Mouse (Mus musculus) urinary bladder, postnatal 10 days (tissue): ENCODE results near the gene Sdr42e1.

Source experiments
- DNase-seq: peaks from one replicate; pipeline ENCODE4 v3.0.0; 2022; ENCODE audit warnings: low spot score

Sdr42e1 gene

DNA sequence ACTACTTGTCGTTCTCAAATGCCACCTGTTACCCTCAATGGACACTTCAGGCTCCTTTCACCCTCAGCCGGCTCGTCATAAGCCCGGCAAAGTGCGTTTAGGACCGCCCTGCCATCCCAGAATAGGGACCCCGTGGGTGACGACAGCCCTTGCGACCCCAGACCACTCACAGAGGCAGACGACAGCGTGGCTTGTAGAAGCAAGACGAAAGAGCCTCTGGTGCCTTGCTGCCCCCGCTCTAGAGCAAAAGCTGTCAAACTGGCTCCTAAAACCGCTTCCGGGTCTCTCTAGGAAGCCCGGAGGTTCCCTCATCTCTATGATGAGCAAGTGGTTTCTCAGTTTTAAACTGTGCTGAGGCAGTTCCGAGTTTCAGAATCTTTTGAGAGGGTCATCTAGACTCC, at the start of gene Sdr42e1:
TSS of gene Sdr42e1 (minus strand) at position 260 of the 401 bp plus-strand sequence.
- no peak for DNase-seq

DNA sequence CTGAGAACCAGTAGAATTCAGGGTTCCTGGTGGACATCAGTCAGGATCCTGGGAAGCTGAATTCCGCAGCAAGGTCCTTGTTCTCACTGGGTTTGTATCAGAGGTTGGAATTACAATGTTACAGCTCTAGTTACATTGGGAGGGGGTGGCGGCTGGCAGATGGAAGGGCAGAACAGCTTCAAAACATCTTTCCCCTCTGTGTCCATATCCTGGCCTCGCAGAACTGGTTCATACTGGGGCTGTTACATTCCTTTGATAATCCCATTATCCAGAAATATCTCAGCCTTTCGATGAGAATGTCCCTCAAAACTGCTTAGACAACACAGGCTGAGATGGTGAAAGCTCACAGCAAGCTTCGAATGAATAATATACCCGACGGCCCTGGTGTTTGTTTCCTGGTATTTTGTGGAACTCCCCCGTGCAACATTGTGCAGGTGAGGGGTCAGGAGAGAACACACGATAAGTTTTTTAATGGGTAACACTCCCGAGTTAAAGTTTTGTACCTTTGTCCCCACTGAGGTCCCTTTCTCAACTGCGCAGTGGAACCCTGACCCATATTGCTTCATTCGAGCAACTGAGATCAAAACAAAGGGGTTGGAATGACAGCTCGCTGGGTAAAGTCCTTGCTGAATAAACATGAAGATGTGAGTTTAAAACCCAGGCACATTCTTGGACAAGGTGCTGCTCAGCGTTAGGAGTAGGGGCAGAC, 44.8 kb upstream of the Sdr42e1 start:
- DNase-seq = no peak

DNA sequence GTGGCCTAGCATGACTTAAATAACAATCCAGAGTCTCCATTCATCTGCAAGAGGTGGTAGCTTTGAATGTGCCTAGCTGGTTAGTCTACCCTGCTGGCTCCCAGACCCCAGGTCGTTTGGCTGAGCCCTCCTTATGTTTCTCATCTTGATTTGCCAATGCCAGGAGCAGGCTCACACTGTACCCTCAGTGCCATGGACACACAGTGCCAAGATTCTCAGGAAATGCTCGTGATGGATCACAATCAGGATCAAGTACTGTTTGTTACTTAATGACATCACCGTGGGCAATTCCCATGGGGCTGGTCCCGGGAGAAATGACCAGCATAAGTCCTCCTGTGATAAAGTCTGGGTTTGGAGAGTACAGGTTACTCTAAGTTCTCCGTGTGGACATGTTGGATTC, 42.4 kb upstream of the Sdr42e1 start:
- no peak for DNase-seq

GRCm38 (mm10) chr8:117714604-117715003, 41.1 kb upstream of the Sdr42e1 start:
- DNase-seq = no peak

DNA sequence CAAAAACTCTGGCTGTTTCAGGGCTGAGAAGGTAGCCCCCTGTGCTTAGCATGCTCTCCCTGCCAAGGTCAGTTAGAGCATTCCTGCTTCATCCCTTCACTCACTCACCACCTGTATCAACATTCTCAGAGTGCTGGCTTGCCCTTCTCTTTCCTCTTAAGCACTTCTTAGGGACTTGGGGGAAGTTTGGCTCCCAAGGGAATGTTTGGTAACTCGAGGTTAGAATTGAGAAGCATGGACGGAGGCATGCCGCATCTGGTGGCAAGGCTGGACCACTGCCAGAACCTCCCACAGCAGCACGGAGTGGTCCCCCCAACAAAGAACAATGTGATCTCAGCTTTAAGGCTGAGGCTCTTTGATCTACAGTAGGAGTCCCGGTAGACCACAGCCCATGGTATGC, 38.7 kb upstream of the Sdr42e1 start:
- DNase-seq = no peak

DNA sequence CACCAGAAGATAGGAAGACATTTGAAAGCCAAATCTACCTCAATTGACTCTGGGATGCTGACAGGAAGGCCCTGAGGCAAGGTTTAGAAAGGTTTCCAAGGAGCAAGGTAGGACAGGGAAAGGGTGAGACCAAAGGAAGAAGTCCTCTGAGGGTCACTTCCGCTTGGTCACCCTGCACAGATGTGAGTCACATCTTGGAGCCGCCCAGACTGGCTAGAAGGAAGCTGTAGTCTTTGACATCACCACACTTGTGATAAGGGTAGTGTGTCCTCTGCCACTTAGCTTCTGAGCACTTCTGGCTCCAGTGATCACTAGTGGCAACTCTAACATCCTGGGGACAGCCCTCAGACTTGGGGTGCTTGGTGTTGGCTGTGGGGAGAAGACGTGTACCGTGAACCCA, 32.7 kb upstream of the Sdr42e1 start:
- DNase-seq = no peak

DNA sequence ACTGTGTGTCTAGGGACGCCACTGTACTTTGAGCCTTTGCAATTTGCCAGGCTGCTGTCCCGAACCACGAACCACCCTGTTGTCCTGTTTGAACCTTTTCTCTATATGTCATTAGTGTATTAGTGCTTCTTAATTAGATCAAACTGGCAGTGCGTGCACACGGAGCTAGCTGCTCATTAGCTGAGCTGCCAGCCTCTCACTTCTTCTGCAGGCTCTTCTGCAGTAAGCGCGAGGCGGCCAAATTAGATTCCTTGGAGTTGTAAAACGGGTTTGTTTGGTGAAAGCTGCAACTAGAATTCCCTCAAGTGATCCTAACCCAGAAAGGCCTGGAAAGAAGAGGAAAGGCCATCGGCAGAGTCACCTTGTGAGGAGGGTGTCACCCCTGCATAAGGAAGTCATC, 29.2 kb upstream of the Sdr42e1 start:
- DNase-seq = no peak

DNA sequence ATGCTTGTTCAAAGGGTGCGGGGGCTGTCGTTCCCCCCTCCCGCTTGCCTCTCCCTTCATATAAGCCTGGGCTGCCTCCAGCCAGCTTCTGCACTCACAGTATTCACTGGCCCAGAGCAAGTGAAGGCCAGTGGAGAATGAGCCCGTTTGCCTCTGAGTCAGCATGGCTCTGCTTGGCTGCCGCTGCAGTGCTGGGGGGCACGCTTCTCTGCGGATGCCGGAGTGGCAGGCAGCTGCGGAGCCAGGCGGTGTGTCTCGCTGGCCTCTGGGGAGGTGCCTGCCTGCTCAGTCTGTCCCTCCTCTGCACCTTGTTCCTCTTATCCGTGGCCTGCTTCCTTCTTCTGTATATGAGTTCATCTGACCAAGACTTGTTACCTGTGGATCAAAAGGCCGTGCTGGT, 28.4 kb upstream of the Sdr42e1 start, which contains the start of gene Hsd17b2:
TSS of gene Hsd17b2 (plus strand) at position 46 of the 400 bp plus-strand sequence.
- DNase-seq = no peak

DNA sequence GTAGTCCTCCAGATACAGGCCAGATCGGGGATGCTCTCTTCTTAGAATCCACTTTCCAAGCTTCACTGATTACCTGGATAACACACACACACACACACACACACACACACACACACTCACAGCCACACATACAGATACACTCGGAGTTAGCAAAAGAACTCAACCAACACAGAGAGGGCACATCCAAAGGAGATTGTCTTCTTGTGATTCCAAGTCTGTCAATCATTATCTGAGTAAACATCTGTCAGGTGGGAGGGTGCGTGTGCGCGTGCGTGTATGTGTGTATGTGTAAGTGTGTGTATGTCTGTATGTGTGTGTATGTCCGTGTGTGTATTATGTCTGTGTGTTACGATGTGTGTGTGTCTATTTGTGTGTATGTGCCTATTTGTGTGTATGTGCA, 27.8 kb upstream of the Sdr42e1 start:
- no peak for DNase-seq

GRCm38 (mm10) chr8:117700699-117701098, 27.2 kb upstream of the Sdr42e1 start:
- DNase-seq = no peak

GRCm38 (mm10) chr8:117697248-117697647, 23.8 kb upstream of the Sdr42e1 start:
- DNase-seq = no peak

DNA sequence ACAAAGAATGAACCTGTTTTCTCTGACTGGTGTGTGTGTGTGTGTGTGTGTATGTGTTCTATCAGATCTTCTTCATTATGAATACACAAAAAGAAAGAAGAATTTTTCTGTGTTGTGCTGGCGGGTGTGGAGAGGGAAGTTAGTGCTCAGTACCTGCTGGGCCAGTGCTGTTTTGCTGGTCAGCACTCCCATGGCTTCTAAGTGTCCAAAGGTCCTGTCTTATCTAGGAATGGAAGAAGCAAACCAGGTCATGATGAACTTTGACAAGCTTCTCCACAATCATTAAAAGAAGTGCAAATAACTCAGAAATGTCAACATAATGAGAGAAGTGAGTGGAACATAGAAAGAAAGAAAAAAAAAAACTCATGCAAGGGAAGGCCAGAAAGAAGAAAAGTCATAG, 22.1 kb upstream of the Sdr42e1 start:
- no peak for DNase-seq

GRCm38 (mm10) chr8:117692131-117692530, 18.6 kb upstream of the Sdr42e1 start:
- DNase-seq = no peak

DNA sequence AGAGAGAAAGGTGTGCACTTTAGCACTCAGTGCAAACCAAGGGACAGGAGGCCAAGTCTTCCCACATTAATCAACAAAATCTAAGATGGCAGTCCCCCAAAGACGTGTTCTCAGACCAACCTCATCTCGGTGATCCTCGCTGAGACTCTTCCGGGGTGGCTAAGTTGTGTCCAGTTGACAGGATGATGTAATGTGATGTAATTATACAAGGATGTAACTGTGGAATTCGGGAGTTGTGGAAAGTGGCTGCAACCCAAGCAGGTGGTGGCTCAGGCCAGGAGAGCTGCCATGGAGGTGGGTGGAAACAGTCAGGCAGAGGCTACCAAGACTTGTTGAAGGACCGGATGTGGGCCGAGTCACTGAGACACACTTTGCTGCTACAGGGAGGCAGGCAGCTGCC, 14.4 kb upstream of the Sdr42e1 start:
- DNase-seq = no peak

- no peak for DNase-seq
Measured at GRCm38 (mm10) chr8:117684504-117684903, 11.0 kb upstream of the Sdr42e1 start.

DNA sequence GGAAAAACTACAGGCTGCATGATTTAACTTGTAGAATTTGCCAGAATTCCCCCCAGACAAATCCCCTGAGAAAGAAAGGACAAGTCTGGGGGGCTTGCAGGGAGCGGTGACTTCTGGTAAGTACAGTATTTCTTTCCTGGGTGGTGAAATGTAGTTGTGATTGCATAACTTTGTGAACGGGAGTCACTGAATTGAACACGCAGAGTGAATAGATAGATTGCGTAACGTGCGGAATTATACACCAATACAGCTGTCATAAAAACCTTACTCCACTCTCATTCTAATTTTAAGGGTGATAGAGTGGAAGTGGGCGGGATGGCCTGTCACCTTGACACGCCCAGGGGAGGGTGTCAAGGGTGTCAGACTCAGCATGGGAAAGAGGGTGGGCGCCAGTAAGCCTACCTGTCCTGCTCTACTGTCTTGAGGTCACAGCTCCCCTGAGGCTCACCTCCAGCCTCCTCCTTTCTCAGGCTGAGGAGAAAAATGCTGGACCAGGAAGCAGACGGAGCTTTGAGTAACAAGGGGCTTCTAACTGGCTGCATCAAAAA, 10.5 kb upstream of the Sdr42e1 start:
- DNase-seq = no peak

GRCm38 (mm10) chr8:117678650-117679049, 5.2 kb upstream of the Sdr42e1 start:
- no peak for DNase-seq

GRCm38 (mm10) chr8:117677011-117677410, 3.5 kb upstream of the Sdr42e1 start:
- DNase-seq = no peak

GRCm38 (mm10) chr8:117676460-117676859, 3.0 kb upstream of the Sdr42e1 start:
- no peak for DNase-seq

GRCm38 (mm10) chr8:117675171-117675570, 1.7 kb upstream of the Sdr42e1 start:
- DNase-seq = no peak

DNA sequence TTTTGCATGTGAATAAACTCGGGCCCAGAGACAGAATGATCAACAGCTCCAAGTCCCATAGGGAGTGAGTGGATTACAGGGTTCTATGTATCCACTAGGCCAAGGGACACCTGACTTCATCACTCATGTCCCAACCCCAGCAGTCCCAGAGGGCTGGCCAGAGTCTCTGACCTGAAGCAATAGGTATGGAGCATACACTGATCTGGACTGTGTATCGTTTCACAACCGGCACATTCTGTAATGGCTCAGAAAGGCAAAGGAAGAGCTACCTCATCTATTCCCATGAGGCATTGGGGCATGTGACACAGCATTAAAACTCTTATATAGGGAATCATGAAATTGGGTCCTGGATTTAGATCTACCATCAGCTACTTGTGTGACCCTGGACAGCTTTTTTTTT, 931 bp downstream of the Sdr42e1 start:
- no peak for DNase-seq

- DNase-seq = no peak
Measured at GRCm38 (mm10) chr8:117670461-117670860, 3.0 kb downstream of the Sdr42e1 start.

DNA sequence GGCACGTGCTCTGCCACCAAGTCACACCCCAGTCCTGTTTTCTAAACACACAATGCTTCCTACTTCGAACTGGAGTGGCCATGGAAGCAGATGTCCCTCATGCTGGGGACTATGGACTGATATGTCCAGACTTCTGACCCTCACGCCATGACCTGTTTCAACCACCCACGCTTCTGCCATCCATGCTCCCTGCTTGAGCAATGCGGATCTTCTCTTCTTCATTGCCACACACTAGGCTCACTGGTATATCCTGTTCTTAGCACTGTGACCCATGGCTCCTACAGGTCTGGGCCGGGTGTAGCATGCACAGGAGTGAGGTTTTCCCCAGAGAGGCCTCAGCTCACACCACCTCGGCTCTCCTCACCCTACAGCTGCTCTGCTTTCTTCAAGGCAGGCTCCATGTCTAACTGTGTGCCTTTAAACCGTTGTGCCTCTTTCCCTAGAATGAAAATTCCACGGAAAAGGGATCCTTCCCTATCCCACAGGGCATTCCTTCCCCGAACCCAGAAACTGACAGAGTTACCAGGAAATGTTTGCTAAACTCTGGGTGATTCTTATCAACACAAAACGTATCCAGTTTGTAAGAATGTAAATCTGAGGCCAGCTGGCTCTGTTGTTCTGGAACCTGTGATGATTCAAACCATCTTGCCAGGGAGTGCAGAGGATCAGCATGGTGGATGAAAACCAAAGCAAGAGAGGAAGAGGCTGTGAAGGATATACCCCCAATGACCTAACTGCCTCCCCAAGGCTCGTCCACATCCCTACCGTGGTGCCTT, 6.0 kb downstream of the Sdr42e1 start:
- DNase-seq = no peak
